Mouse (Mus musculus): ENCODE results near the gene Dennd1a. TPM values are rescaled to one million over a fixed set of nuclear protein-coding genes. Genes with fewer than 3 reads are reported as not detected.

The Dennd1a gene
- total RNA-seq, 4 experiments from 2014 or later = 70.3 to 95.1 (median 85.8) TPM

GRCm38 (mm10) chr2:37823826-37824225 lies 463.4 kb downstream of the Dennd1a start:
- DNase-seq (ENCODE audit: low spot score in 2 of 2) = no peak

DNA sequence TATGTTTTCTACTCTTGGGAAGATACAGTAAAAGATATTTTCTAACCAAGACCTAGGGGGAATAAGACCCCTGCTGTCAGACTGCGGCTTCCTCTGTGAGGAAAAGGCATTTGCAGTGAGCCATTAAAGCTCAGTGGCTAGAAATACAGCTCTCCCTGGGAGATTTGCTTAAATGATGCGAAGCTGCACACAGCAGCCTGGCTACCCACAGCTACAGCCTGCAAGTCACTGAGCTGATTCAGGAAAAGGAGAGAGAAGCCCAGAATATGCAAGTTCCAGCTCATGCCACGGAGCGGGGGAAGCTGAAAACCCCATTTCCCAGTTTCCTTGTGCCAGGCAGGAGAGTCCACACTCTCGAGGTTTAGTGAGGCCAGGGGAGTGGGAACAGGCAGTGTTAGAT lies 465.1 kb downstream of the Dennd1a start:
- no peak for DNase-seq (ENCODE audit: low spot score in 2 of 2)

GRCm38 (mm10) chr2:37819526-37820152 lies 467.6 kb downstream of the Dennd1a start:
- DNase-seq (ENCODE audit: low spot score in 2 of 2) = no peak

- no peak for DNase-seq (ENCODE audit: low spot score in 2 of 2)
Measured at GRCm38 (mm10) chr2:37818761-37819525, 468.2 kb downstream of the Dennd1a start.

- peak; percentile 56 to 83 for DNase-seq (ENCODE audit: low spot score in 2 of 2)
Measured at GRCm38 (mm10) chr2:37815676-37816075, 471.5 kb downstream of the Dennd1a start.

GRCm38 (mm10) chr2:37814820-37815361 lies 472.3 kb downstream of the Dennd1a start:
- DNase-seq (ENCODE audit: low spot score in 2 of 2) = no peak

DNA sequence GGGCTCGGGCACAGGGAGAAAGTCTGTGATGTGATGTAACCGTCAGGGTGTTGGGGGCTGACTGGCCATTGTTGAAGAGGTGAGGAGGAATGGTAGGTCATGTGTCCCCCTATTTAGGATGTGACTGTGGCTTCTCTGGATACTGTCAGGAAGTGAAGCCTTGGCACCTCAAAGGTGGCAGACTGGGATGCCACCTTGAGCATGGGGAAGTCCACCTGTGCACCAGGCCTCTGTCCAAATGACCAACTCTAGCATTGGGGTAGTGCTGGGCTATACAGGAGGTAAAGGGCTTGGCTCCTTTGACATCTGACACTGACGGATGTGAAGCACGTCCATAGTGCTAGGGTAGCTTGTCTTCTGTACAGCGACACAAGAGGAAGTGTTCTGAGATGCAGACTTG lies 474.8 kb downstream of the Dennd1a start:
- no peak for DNase-seq (ENCODE audit: low spot score in 2 of 2)

GRCm38 (mm10) chr2:37811682-37812081 lies 475.5 kb downstream of the Dennd1a start:
- no peak for DNase-seq (ENCODE audit: low spot score in 2 of 2)

GRCm38 (mm10) chr2:37802610-37803212 lies 484.5 kb downstream of the Dennd1a start:
- DNase-seq (ENCODE audit: low spot score in 2 of 2) = peak; percentile 60 to 65

GRCm38 (mm10) chr2:37801687-37802086 lies 485.5 kb downstream of the Dennd1a start:
- DNase-seq (ENCODE audit: low spot score in 2 of 2) = no peak

- no peak for DNase-seq (ENCODE audit: low spot score in 2 of 2)
Measured at GRCm38 (mm10) chr2:37799137-37799536, 488.1 kb downstream of the Dennd1a start.

DNA sequence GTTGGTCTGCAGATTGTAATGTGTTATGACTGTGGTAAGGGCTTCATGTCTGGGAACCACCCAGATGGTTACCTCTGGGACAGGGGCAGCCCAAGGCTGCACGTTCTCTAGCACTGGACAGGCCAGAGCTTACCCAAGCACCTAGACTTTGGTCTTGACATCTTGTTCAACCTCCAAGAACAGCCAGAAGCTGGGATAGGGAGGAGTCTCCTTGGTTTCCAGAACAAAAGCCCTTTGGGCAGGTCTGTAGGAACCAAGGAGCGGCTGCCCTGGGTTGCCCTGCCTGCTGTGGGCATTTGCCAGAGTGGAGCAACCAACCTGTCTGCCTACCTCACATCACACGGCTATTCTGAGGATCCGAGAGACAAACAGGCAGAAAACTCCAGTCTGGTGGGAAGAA lies 490.1 kb downstream of the Dennd1a start:
- DNase-seq (ENCODE audit: low spot score in 2 of 2) = no peak

- no peak for DNase-seq (ENCODE audit: low spot score in 2 of 2)
Measured at GRCm38 (mm10) chr2:37796021-37796420, 491.2 kb downstream of the Dennd1a start.

GRCm38 (mm10) chr2:37791340-37791739 lies 495.9 kb downstream of the Dennd1a start:
- DNase-seq (ENCODE audit: low spot score in 2 of 2) = no peak

GRCm38 (mm10) chr2:37790738-37791137 lies 496.5 kb downstream of the Dennd1a start:
- no peak for DNase-seq (ENCODE audit: low spot score in 2 of 2)

- DNase-seq (ENCODE audit: low spot score in 2 of 2) = no peak
Measured at GRCm38 (mm10) chr2:37789995-37790394, 497.2 kb downstream of the Dennd1a start.

DNA sequence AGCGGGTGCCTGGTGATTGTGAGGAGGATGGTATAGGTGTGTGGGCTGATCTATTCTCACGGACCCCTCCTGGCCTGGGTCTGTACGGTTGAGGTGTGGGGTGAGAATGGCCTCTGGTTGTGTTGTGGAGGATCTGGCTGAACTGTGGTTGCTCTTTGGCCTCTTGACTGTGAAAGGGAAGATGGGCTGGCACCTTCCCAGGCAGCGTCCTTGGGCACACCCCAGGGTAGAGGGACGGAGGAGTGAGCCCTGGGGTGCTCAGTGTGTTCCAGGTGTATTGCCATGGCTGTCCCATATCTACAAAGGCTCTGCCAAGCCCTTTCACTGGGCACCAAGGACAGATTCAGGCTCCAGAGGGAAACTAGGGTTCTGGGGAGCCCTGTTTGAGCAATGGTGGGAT lies 498.2 kb downstream of the Dennd1a start:
- no peak for DNase-seq (ENCODE audit: low spot score in 2 of 2)

- no peak for DNase-seq (ENCODE audit: low spot score in 2 of 2)
Measured at GRCm38 (mm10) chr2:37788176-37788962, 498.8 kb downstream of the Dennd1a start.

- no peak for DNase-seq (ENCODE audit: low spot score in 2 of 2)
Measured at GRCm38 (mm10) chr2:37786461-37786860, 500.7 kb downstream of the Dennd1a start.

DNA sequence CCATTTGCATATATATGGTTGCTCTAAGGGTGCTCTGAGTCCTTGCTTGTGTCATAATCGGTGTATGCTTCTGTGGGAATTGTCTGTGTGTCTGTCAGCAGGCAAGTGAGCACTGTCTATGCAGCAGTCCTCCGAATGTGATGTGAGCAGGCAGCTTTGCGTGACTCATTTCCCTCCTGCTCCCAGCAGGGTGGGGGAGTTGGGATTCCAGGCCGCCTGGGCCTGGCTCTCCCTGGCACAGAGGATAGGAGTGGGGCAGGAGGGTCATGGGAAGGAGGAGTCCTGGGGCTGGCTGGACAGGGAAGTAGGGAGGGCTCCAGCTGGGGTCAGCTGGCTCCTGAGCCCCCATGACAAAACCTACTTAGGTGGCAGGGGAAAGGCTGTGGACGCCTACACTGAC lies 502.7 kb downstream of the Dennd1a start:
- DNase-seq (ENCODE audit: low spot score in 2 of 2) = no peak

DNA sequence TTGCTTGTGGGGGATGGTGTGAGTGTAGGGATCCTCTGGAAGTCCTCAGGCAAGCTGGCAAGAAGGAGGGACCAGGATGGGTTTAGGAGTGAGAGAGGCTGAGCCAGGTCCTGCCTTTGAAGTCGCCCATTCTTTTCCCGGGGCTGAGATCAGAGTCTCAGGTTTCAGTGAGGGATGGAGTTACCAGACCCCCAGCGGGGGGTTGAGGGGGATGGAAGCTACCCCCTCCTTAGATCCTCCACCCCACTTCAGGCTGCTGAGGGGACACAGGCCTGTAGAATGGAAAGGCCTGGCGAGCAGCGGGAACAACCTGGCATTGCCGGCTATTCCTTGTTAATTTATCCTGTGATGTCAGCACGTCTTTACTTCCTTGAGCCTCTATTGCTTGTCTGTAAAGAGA lies 505.2 kb downstream of the Dennd1a start:
- DNase-seq (ENCODE audit: low spot score in 2 of 2) = no peak

Data from layer of hippocampus, adult 8-10 months (tissue).